Mouse (Mus musculus) lung, adult 18-20 months (tissue): ENCODE data around the gene Kif15.

ENCODE experiments used
- DNase-seq, 2 experiments: peaks; one replicate each; pipeline ENCODE4 v3.0.0; 2022; ENCODE audit warnings: mixed read lengths in 2 of 2

The Kif15 gene

DNA sequence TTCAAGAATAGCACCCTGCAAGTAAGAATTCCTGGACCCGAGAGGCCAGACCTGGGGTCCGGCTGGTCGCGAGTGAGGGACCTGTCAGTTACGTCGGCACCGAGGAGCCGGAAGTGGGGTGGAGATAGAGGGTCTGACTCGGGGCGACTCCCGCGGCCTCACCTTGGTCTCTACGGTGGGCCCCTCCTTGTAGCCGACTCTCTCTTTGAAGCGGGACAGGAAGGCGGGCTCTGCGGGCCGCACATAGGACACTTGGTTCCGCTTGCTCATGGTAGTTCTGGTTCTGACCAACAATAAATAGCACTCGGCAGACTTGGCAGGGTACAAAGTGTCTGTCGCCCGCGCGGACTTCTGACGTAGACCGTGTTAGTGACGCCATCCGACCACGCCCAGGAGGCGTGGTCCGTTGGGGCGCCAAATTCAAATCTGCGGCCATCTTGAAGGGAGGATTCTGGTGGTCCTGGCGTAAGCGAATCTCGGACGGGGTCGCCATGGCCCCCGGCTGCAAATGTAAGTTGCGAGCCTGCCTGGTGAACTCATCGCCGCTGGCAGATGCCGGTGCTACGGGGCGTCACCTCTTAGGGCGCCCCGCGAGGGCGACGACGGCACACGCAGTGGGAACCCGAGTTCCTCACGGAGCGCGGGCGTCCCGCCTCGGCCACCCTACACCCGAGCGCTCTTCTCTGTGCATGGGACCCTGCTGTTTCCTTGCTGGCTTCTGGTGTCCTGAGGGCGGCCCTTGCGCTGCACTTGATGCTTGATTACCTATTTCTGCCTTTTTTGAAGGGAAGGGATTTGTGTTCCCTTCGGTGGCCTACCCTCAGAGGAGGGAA is at the start of gene Kif15, which contains the start of gene 1110059G10Rik:
Gene Kif15, plus strand, starts transcription at position 404 of the 833 bp plus-strand sequence.
Gene 1110059G10Rik, minus strand, starts transcription at position 358 of the 833 bp plus-strand sequence.
- peak; percentile 88 to 89 for DNase-seq

DNA sequence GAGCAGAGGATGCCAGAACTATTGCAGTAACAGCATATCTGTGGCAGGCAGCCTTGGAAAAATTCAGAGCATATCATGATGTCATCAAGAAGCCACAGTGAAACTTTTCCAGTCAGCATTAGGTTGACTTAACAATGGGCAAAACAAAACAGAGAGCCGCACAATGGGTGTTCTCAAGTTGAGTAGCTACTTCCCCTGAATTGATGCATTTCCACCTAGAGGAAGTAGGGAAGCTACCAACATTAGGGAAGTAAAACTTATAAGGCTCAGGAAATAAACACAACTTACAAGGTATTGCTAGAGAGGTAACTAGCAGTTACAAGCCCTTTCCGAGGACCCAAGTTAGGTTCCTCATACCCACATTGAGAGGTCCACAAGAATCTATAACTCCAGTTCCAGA is 49.8 kb upstream of the Kif15 start:
- no peak for DNase-seq

DNA sequence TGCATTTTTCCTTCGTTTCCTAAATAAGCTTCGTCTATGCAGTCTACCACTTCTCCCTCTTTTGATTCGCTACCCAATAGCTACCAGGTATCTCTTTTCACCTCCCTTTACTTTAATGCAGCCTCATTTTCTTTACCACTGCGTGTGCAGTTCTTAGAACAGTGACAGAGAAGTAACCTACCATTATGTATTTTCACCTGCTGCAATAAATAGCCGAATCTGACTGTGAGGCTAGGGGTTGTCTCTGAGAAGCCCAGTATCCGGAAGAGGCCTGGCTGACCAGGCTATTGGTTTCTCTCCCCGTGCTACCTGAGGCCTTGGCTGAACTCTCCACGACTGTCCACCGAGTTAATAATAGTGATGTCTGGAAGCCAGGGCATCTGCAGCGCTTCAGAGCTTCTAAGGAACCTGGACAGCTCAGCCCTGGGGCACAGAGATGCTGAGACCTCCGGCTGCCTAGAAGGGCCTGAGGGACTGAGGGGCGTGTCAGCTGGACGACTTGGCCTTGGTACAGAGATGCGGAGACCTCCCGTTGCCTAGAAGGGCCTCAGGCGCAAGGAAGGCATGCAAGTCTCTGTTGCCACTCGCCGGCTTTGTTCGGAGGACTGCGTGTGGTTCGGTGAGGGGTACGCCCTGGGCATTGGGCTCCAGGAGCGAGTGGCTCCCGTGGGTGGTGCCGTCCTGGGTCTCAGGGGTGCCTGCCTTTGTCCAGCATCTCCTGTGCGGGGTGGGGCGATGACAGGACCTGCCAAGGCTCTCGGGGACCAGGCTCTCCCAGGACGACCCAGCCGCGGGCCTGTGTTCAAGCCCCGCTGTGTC is 47.9 kb upstream of the Kif15 start:
- peak; percentile 35 to 49 for DNase-seq

DNA sequence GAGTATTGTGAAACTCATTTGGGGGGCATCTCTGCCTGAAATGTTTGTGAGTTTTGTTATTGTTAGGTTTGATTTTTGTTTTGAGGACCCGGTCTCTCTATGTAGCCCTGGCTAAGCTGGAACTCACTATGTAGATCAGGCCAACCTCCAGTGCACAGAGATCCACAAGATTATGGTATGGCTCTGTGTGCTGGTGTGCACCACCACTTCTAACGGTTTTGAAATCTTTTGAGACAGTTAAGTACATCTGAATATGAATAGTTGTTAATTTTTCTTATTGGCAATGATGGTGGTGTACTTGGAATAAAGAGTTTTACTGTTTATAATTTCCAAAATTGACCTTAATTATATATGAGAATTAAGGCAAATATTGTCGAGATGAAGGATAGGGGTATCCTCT is 28.4 kb upstream of the Kif15 start:
- DNase-seq: no peak

DNA sequence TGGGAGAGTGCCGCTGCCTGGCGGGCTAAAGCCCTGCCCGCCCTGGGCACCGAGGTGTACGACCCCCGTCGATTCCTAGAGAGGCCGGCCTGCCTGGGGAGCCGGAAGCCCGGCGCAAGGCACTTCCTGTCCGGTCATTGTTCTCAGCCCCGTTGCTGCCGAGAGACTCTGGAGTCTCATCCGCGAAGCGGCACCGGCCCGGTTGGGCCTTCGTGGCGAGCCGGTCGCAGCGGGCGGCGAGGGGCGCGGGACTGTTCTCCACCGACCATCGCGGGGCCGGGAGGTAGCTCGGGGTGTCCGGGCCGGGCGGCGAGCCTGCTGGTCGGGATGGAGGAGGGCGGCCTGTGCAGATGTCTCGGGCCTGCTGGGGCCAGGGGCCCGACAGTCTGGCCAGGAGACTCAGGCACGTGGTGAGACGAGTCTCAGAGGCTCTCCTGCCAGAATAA is 27.9 kb upstream of the Kif15 start, which contains the start of gene Zfp105:
Gene Zfp105, plus strand, starts transcription at position 137 of the 446 bp plus-strand sequence.
- DNase-seq: peak; percentile 52 to 65

DNA sequence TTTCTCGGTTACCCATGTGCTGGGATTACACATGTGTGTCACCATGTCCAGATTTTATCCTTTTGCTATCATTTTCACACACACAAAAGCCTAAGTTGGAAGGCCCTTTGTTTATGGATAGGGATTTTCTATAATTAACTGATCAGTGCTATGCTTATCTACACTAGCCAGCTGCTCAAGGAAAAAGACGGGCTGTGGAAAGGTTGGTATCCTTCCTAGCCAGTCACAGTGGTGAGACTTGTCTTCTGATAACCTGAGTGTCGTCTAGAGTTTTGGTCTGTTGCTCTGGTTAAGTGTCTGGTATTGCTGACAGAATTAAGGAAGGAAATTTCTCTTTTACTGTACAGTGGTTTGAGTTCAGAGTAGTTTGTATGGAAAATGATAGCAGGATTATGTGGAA is 21.9 kb upstream of the Kif15 start:
- no peak for DNase-seq

DNA sequence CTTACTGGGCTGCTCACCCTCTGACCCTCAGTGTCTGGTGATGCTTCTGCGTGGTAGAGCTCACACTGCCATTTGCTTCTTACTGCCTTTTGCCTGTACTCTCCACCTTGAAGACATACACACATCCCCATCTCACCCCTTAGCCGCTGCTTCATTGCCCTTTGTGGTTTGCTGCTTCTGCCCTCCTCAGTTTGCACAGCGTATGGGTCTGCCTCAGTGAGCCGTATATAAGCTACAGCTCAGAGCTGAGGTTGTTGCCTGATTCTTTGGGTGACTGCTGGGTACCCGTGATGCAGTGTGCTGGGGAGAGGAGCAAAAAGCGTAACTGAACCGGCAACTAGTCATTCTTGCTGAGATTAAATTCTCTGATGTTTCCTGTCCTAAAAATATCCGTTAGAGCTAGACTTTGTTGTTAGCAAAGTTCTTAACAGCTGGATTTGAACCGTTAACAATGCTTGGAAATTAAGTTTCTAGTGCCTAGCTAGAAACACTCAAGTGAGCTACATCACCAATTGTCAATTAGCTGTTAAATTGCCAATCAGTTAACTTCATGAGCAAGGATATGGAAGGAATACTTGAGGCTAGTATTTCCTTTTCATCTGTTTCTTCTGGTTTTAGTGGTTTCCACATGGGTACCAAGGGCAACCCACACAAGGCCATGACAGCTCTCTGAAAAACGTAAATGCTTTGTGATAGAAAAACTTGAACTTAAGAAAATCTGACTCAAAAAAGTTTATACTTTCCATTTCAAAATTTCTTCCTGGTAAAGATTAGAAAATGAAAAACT is 47.8 kb downstream of the Kif15 start:
- DNase-seq: no peak

DNA sequence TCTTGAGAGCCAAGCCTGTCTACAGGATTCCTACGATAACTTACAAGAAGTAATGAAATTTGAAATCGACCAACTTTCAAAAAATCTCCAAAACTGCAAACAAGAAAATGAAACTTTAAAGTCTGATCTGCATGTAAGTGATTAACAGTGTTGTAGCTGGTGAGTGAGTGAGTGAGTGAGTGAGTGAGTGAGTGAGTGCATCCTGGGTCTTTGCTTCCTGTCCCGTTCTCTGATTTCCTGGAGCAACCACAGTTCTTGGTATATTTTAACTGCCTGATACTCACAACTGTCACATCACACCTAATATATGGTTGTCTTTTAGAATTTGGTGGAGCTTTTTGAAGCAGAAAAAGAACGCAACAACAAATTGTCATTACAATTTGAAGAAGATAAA is 48.3 kb downstream of the Kif15 start:
- no peak for DNase-seq

DNA sequence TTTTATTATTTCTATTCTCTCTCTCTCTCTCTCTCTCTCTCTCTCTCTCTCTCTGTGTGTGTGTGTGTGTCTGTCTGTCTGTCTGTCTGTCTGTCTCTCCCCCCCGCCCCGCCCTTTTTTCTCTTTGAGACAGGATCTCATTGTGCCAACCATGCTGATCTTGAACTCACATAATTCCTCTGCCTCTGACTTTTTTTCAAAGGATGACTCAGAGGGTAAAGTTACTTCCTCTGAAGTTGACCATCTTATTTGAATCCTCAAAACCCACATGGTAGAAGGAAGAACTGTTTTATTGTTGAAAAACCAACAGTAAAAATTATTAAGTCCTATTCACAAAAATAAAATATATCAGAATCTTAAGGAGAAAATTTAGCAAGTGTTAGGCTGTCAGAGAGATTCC is 53.9 kb downstream of the Kif15 start:
- no peak for DNase-seq

DNA sequence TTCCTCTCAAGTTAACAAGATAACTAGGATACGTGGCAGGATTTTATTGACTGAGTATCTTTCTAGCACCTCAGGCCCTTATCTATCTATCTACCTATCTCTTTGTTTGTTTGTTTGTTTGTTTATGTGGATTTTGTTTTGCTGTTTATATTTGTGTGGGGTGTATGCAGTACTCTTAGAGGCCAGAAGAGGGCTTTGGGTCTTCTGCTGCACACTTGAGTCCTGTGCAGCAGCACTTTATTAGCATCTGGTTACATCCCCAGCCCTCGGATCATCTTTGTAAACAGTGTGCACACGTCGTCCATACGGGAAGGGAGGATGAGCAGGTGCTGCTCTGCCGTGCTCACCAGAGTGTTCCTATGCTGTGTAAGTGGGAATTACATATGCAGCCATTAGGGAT is 55.2 kb downstream of the Kif15 start:
- no peak for DNase-seq

DNA sequence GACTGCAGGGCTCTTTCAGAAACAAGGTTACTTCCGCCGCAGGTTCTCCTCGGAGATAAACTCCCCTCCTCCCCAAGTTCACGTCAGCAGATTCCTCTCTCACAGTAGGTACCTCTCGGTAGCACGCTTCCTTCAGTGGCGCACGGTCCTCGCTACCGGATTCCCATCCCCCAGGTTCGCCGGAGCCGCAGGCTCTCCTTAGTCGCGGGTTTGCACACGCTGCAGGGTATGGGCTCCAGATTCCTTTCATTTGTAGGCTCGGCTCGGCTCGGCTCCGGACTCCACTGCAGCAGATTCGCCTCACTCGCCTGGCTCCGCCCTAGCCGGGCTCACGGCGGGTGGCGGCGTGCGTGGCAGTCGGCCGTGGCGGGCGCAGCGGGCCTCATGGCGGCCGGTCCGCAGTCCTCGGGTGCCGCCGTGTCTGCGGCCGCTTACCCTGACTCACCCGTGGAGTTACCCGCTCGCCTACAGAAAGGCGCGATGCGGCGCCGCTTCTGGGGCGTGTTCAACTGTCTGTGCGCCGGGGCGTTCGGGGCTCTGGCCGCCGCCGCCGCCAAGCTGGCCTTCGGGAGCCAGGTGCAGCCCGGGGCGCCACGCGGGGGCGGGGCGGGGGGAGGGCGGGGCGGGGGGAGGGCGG is 70.3 kb downstream of the Kif15 start, which contains the start of gene Tmem42:
Gene Tmem42, plus strand, starts transcription at position 332 of the 637 bp plus-strand sequence.
- peak; percentile 85 to 88 for DNase-seq

DNA sequence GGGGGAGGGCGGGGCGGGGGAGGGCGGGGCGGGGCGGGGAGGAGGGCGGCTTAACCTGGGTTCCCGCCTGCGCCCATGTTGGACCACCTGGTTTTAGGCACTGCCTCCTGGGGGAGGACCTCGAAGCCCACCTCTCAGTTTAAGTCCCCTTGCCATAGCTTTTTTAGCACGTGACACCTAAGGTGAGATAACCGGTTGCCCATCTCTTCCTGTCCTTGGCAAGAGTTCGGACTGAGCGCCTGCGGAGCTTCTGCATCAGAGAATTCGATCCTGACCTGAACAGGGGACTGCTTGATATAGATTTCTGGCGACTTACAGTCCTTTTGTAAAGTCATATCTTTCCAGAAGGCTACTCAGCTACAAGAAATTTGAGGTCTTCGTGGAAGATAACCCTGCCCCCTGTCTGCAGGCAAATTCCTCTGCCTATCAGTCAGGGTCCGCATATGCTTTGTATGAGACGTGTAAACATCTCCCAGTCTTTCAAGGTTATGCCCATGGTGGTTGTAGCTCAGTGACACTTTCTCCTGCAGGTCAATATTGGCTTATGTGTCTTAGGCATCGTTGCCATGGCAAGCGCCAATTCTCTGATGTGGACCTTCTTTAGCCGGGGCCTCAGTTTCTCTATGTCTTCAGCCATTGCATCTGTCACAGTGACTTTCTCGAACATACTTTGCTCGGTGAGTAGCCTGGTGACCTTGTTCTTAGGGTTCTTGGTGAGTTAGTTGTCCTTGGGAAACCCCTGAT is 71.0 kb downstream of the Kif15 start:
- DNase-seq: no peak

DNA sequence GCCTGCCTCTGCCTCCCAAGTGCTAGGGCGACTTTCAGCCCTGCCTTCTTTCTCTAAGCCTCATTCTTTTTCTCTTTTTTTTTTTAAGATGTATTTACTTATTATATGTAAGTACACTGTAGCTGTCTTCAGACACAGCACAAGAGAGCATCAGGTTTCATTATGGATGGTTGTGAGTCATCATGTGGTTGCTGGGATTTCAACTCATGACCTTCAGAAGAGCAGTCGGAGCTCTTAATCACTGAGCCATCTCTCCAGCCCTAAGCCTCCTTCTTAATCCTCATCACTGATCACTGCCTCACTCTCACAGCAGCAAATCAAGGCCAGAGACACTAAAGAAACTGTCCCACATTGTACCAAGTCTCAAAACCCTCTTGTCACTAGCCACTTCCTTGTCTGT is 73.4 kb downstream of the Kif15 start:
- DNase-seq: no peak

DNA sequence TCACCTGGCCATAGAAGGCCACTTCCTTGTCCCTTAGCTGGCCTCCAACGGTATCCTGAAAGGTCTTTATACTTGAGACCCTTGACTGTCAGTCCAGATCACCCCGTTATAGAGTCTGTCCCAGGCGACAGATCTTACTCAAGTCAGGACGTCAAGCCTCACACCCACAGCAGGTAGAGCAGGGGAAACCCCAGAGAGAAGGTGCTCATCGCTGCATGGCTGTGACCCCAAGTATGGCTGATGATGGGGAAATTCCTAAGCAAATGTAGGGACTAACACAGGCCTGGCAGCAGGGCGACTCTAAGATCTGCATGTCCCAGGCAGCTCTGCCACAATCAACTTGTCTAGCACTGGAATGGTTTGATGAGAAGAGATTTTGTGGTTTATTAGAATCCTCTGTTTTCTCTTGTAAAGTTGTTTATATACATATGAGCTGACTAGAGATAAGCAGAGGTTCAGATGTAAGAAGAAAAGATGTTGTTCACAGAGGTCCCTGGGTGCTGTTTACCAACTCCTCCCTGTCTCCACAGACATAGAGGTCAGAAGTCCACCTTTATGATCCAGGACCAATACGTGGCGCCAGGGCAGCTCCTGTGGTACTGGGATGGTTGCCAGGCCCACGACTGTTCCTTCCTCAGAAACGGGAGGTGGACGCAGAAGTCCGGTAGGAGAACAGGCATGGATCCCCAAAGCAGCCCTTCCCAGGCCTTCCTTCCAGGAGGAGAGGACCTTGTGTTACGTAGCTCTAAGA is 80.8 kb downstream of the Kif15 start:
- no peak for DNase-seq

DNA sequence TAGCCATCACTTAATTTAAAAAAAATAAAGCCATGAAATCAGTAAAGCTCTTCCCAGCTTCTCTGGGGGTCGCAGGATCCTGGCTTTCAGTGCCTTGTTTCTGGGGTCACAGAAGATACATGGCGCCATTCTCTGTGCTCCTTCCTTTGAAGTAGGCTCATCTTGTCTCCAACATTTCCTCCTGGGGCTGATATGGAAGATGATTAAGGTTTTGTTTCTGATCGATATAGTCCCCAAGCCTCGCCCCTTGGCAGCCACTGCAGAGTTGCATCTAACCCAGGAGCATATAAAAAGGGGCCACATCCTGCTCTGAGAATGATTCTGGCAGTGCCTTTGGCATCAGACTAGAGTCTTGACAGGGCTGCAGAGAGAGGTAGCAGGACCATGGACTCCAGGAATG is 83.6 kb downstream of the Kif15 start, which contains the start of gene Tgm4:
Gene Tgm4, plus strand, starts transcription at position 301 of the 400 bp plus-strand sequence.
- no peak for DNase-seq

DNA sequence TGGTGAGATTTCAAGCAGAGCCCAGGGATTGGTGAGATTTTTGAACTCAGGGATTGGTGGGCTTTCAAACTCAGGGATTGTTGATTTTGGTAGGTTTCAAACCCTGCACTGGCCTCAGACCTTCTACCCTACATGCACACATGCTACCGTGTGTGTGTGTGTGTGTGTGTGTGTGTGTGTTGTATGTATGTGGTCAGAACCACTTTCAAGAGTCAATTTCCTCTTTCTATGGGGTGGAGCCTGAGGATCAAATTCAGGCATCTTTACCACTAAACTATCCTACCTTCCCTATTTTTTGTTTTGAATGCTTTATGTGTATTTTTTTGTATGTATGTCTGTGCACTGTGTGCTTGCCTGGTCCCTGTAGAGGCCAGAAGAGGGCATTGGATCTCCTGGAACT is 96.8 kb downstream of the Kif15 start:
- DNase-seq: no peak

DNA sequence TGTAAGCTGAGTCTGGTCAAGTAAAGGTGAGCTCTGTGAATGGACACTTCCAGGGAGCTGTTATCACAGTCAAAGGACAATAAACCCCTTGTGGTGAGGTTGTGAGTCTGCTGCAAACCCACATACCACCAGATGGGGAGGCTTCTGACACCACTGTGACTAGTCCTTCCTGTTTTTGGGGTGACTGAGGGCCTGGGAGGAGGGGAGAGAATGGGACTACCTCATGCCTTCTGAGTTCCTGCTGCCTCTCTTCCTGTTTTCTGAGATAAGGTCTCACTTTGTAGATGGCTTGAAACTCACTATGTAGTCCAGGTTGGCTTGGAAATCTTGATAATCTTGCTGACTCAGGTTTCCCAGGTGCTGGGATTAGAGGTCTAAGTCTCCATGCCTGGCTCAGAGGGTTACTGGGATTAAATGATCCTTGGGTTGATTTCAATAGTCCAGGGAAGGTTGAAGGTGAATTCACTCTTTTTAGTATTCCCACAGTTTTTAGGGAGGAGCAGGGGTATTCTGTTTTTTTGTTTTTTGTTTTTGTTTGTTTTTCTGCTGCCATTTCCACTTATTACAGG is 108.0 kb downstream of the Kif15 start:
- DNase-seq: no peak

DNA sequence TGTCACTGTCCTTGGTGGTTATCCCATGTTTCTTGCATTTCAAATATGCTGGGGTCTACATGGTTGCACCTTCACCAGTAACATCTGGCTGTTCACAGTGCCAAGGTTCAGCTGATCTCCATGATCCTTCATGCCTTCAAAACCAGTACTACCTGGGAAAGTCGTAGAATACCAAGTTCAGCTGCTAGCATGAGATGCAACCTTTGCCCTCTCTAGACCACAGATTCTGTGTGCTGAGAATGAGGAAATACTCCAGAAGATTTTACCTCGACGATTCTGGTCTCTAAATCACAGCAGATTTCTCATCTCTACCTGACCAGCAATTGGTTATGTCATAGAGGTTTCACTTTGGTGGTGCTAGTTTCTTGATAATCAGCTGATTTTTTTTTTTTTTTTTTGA is 109.3 kb downstream of the Kif15 start:
- no peak for DNase-seq
